Mouse (Mus musculus): ENCODE results near the gene Clec9a. TPM values are rescaled to one million over a fixed set of nuclear protein-coding genes. Genes with fewer than 3 reads are reported as not detected.

The Clec9a gene
- polyA plus RNA-seq, 1 experiment from 2014 or later, result 0.36 TPM

DNA sequence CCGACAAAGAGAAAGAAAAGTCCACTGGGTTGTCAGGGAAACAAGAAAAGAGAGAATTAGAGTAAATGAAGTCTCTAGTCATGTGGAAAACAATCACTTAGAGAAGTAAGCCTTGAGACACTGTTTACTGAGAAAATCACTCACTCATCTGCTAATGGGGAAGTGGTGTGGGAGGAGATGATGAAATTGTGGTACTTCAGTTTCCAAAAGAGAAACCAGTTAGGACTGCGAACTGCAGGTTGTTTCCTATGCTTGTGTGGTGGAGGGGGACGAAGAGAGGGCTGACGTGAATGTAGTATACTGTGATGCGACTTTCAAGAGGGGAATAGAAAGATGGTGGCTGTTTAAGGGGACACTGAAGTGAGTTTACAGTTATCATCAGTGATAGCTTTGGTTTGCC is 25.6 kb downstream of the Clec9a start:
- no peak for ATAC-seq (replicated peaks; ENCODE audit: insufficient number of reproducible peaks, low FRiP score, low TSS enrichment)
- no peak overlapping the region for H3K4me2 ChIP-seq

DNA sequence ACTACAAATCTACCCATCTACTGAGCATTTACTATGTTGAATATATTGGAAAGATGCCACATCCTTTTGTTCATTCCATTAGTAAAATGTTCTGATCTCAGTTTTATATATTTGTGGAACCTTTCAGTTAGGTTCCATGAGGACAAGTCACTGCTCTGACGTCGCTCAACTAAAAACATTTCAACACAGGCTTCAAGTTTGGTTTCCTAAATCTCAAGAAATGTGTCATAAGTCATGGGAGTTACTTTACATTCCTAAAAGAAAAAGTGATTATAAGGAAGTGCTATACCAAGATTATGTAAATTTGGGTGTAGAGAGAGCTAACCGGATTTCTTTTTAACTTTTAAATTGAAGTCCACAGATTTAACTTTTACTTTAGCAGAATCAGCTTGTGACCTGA is 27.4 kb downstream of the Clec9a start:
- no peaks in the 10 kb centered on the region for H3K4me1 ChIP-seq (ENCODE audit: control insufficient read depth, insufficient read depth, low read length)
- no peaks in the 10 kb centered on the region for H3K36me3 ChIP-seq (ENCODE audit: control insufficient read depth, insufficient read depth, low read length)
- H3K27me3 ChIP-seq (ENCODE audit: control insufficient read depth, insufficient read depth, low read length), result no peaks in the 10 kb centered on the region
- H3K9me3 ChIP-seq (replicated peaks; ENCODE audit: control insufficient read depth, low read length), result no peaks in the 10 kb centered on the region
- WGBS (ENCODE audit: insufficient replicate concordance), result 83% methylated on average over 3 of the region's 3 CpGs
- no peak for ATAC-seq (replicated peaks; ENCODE audit: insufficient number of reproducible peaks, low FRiP score, low TSS enrichment)
- H3K4me2 ChIP-seq, result no peak overlapping the region
- H3K4me3 ChIP-seq (ENCODE audit: low read depth, low read length), result no peak overlapping the region
- no peak overlapping the region for H3K27ac ChIP-seq (ENCODE audit: low read depth, low read length)
- no peak overlapping the region for H3K9ac ChIP-seq (ENCODE audit: low read depth, low read length)

More for the DNA sequence above, 25.6 kb downstream of the Clec9a start:
- Histone ChIP-seq H3K27me3 (ENCODE audit: control insufficient read depth, insufficient read depth, low read length) (no peaks in the 10 kb centered on the region), H3K4me3 (ENCODE audit: low read depth, low read length) (no peak overlapping the region), H3K36me3 (ENCODE audit: control insufficient read depth, insufficient read depth, low read length) (no peaks in the 10 kb centered on the region), H3K4me1 (ENCODE audit: control insufficient read depth, insufficient read depth, low read length) (no peaks in the 10 kb centered on the region), H3K9ac (ENCODE audit: low read depth, low read length) (no peak overlapping the region), H3K9me3 (replicated peaks; ENCODE audit: control insufficient read depth, low read length) (no peaks in the 10 kb centered on the region), H3K27ac (ENCODE audit: low read depth, low read length) (no peak overlapping the region)
- 78% methylated on average over 5 of the region's 5 CpGs for WGBS (ENCODE audit: insufficient replicate concordance)

DNA sequence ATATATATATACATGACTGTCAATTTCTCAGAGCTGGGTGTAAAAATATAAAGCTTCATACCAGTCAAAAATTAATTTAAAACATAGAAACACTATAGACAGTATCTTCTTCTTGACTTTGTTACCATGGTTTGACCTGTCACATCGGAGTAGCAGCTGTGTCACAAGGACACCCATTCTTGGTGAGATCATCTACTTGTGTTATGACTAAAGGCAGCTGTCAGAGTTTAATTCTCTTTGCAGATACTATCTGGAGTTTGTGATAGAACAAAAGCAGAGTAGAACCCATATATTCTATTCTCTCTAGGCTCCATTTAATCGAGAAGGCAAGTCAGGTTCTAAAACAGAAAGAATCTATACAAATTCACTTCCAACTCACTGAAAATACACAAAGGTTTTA is 29.4 kb downstream of the Clec9a start:
- Histone ChIP-seq H3K4me1 (ENCODE audit: control insufficient read depth, insufficient read depth, low read length) (no peaks in the 10 kb centered on the region), H3K9ac (ENCODE audit: low read depth, low read length) (no peak overlapping the region), H3K36me3 (ENCODE audit: control insufficient read depth, insufficient read depth, low read length) (no peaks in the 10 kb centered on the region), H3K9me3 (replicated peaks; ENCODE audit: control insufficient read depth, low read length) (no peaks in the 10 kb centered on the region), H3K27me3 (ENCODE audit: control insufficient read depth, insufficient read depth, low read length) (no peaks in the 10 kb centered on the region), H3K4me2 (no peak overlapping the region), H3K4me3 (ENCODE audit: low read depth, low read length) (no peak overlapping the region), H3K27ac (ENCODE audit: low read depth, low read length) (no peak overlapping the region)
- no peak for ATAC-seq (replicated peaks; ENCODE audit: insufficient number of reproducible peaks, low FRiP score, low TSS enrichment)
- 82% methylated on average over 2 of the region's 2 CpGs for WGBS (ENCODE audit: insufficient replicate concordance)

DNA sequence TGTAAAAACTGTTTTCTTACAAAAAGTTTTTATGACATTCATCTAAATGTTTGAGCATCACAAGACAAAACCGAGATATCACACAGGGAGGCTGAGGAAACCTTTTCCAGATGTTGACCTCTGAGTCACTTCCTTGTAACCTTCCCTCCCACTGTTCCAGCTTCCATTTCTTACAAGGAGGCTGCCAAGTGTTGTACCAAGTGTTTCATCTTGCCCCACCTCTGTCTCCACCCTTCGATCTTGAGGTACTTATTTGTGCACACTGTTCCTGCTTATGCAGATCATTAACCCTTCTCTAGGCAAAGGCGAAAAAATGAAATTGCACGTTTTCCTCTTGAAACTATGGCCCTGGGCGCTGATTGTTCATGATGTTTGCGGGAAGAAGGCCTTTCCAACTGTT is 41.1 kb downstream of the Clec9a start:
- H3K9ac ChIP-seq (ENCODE audit: low read depth, low read length), result no peak overlapping the region
- no peak overlapping the region for H3K4me2 ChIP-seq
- WGBS (ENCODE audit: insufficient replicate concordance), result 73% methylated on average over 6 of the region's 6 CpGs
- ATAC-seq (replicated peaks; ENCODE audit: insufficient number of reproducible peaks, low FRiP score, low TSS enrichment), result no peak
- no peaks in the 10 kb centered on the region for H3K27me3 ChIP-seq (ENCODE audit: control insufficient read depth, insufficient read depth, low read length)
- no peaks in the 10 kb centered on the region for H3K9me3 ChIP-seq (replicated peaks; ENCODE audit: control insufficient read depth, low read length)
- no peak overlapping the region for H3K4me3 ChIP-seq (ENCODE audit: low read depth, low read length)
- H3K27ac ChIP-seq (ENCODE audit: low read depth, low read length), result no peak overlapping the region
- H3K36me3 ChIP-seq (ENCODE audit: control insufficient read depth, insufficient read depth, low read length), result no peaks in the 10 kb centered on the region
- H3K4me1 ChIP-seq (ENCODE audit: control insufficient read depth, insufficient read depth, low read length), result no peaks in the 10 kb centered on the region

DNA sequence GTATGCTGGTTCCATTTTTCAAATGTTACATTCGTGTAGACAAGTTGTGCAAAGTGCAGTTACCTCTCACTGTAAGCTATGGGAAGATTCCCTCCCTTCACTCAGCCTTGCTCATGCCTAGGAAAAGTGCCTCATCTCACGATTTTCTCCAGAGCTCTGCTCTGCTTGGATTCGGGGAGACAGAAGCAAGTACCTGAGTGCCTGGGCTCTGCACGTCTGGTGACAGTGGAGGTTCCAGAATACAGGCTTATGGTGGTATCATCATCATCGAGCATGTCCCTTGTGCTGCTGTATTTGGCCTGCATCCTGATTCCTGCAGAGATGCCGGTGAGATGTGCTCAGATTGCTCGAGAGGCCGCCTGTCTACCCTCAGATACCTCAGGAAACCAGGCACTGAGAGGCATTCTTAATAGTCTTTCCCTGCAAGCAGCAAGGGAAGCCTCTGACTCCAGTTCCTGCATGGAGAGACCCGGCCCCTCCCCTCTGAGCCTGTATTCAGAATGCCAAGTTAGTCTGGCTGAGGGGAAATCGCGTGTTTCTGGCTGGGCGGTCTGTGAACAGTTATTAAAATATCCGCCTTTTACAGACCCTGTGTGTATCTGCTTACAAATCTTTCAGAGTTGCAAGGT is 42.9 kb downstream of the Clec9a start, which contains the start of gene Clec1a:
TSS of gene Clec1a (minus strand) at position 590 of the 629 bp plus-strand sequence.
- Histone ChIP-seq H3K4me3 (ENCODE audit: low read depth, low read length) (no peak within 1 kb of the TSS), H3K4me2 (peak within 1 kb of the TSS; percentile 11; the same call in 1 of the 2 replicates), H3K27me3 (ENCODE audit: control insufficient read depth, insufficient read depth, low read length) (no peaks in the 10 kb centered on the region), H3K27ac (ENCODE audit: low read depth, low read length) (no peak within 1 kb of the TSS), H3K4me1 (ENCODE audit: control insufficient read depth, insufficient read depth, low read length) (no peaks in the 10 kb centered on the region), H3K9ac (ENCODE audit: low read depth, low read length) (no peak within 1 kb of the TSS), H3K9me3 (replicated peaks; ENCODE audit: control insufficient read depth, low read length) (no peaks in the 10 kb centered on the region), H3K36me3 (ENCODE audit: control insufficient read depth, insufficient read depth, low read length) (no peaks in the 10 kb centered on the region)
- no peak for ATAC-seq (replicated peaks; ENCODE audit: insufficient number of reproducible peaks, low FRiP score, low TSS enrichment)
- WGBS (ENCODE audit: insufficient replicate concordance), result 51% methylated on average over 13 of the region's 13 CpGs

DNA sequence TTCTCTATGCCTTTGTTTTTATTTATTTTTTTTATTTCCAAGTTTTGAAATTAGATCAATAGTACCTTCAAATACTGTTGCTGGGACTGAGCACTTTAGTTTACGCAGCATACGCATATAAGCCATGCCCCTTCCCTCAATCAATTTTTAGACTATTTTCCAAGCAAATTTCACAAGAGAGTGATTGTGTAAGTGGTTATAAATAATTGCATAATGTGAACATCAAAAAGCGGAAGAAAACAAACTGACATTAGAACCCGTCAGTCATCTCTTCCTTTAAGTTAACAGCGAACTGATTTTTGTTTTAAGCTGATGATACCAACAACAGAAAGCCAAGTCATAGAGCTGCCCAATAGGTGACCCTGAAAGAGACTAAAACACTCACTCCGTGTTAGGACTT is 62.7 kb downstream of the Clec9a start:
- no peak overlapping the region for H3K27ac ChIP-seq (ENCODE audit: low read depth, low read length)
- H3K9me3 ChIP-seq (replicated peaks; ENCODE audit: control insufficient read depth, low read length), result no peaks in the 10 kb centered on the region
- H3K4me1 ChIP-seq (ENCODE audit: control insufficient read depth, insufficient read depth, low read length), result no peaks in the 10 kb centered on the region
- no peak overlapping the region for H3K9ac ChIP-seq (ENCODE audit: low read depth, low read length)
- no peak overlapping the region for H3K4me2 ChIP-seq
- H3K36me3 ChIP-seq (ENCODE audit: control insufficient read depth, insufficient read depth, low read length), result no peaks in the 10 kb centered on the region
- WGBS (ENCODE audit: insufficient replicate concordance), result 84% methylated on average over 6 of the region's 6 CpGs
- H3K4me3 ChIP-seq (ENCODE audit: low read depth, low read length), result no peak overlapping the region
- ATAC-seq (replicated peaks; ENCODE audit: insufficient number of reproducible peaks, low FRiP score, low TSS enrichment), result no peak
- no peaks in the 10 kb centered on the region for H3K27me3 ChIP-seq (ENCODE audit: control insufficient read depth, insufficient read depth, low read length)

DNA sequence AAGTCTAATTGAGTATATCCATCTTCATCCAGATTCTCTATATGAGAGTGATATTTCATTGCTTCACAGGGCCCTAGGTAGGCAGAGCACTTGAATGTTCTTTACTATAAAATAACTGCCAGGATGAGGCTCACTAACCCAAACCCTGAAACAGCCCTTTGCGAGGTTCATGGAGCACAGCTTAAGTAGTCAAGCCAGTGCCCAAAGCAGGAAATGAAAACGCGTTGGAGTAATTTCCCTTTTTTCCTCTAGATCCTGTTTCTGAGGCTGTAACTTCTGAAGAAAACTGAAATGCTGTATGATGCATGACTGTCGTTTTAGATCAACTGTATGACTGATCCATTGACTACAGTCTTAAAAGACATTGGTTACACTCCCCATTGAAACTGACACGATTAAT is 64.0 kb downstream of the Clec9a start:
- Histone ChIP-seq H3K4me1 (ENCODE audit: control insufficient read depth, insufficient read depth, low read length) (no peaks in the 10 kb centered on the region), H3K27ac (ENCODE audit: low read depth, low read length) (no peak overlapping the region), H3K9me3 (replicated peaks; ENCODE audit: control insufficient read depth, low read length) (no peaks in the 10 kb centered on the region), H3K9ac (ENCODE audit: low read depth, low read length) (no peak overlapping the region), H3K36me3 (ENCODE audit: control insufficient read depth, insufficient read depth, low read length) (no peaks in the 10 kb centered on the region), H3K4me3 (ENCODE audit: low read depth, low read length) (no peak overlapping the region), H3K27me3 (ENCODE audit: control insufficient read depth, insufficient read depth, low read length) (no peaks in the 10 kb centered on the region), H3K4me2 (no peak overlapping the region)
- no peak for ATAC-seq (replicated peaks; ENCODE audit: insufficient number of reproducible peaks, low FRiP score, low TSS enrichment)
- 74% methylated on average over 5 of the region's 5 CpGs for WGBS (ENCODE audit: insufficient replicate concordance)

Other genes with a start within 250 kb of the Clec9a start
- 0.18 TPM in 1 of 2 replicates, not detected in the other for gene Clec2d, start 228.2 kb upstream of the Clec9a start, polyA plus RNA-seq (2014; fragmentation: Nextera tagmentation; extraction: Ambion mirVana)
- not detected in 2 replicates for gene Cd69, start 133.4 kb upstream of the Clec9a start, polyA plus RNA-seq (2014; fragmentation: Nextera tagmentation; extraction: Ambion mirVana)
- not detected in 2 replicates for gene 4922502D21Rik, start 77.1 kb upstream of the Clec9a start, polyA plus RNA-seq (2014; fragmentation: Nextera tagmentation; extraction: Ambion mirVana)
- 0.31 and 0.42 TPM in 2 replicates for gene Clec12a, start 66.2 kb upstream of the Clec9a start, polyA plus RNA-seq (2014; fragmentation: Nextera tagmentation; extraction: Ambion mirVana)
- gene Clec12b, start 23.0 kb upstream of the Clec9a start, polyA plus RNA-seq (2014; fragmentation: Nextera tagmentation; extraction: Ambion mirVana), result 0.42 and 0.84 TPM in 2 replicates
- gene Clec1b, start 11.6 kb upstream of the Clec9a start, polyA plus RNA-seq (2014; fragmentation: Nextera tagmentation; extraction: Ambion mirVana), result 7.4 and 8.8 TPM in 2 replicates
- 0.18 and 0.86 TPM in 2 replicates for gene Clec1a, start 43.1 kb downstream of the Clec9a start, polyA plus RNA-seq (2014; fragmentation: Nextera tagmentation; extraction: Ambion mirVana)
- gene Olr1, start 98.3 kb downstream of the Clec9a start, polyA plus RNA-seq (2014; fragmentation: Nextera tagmentation; extraction: Ambion mirVana), result 0.26 and 0.35 TPM in 2 replicates
- gene Tmem52b, start 103.7 kb downstream of the Clec9a start, polyA plus RNA-seq (2014; fragmentation: Nextera tagmentation; extraction: Ambion mirVana), result not detected in 2 replicates
- 12.5 and 15.4 TPM in 2 replicates for gene Gabarapl1, start 124.3 kb downstream of the Clec9a start, polyA plus RNA-seq (2014; fragmentation: Nextera tagmentation; extraction: Ambion mirVana)
- gene Klre1, start 169.0 kb downstream of the Clec9a start, polyA plus RNA-seq (2014; fragmentation: Nextera tagmentation; extraction: Ambion mirVana), result not detected in 2 replicates
- not detected in 2 replicates for gene Klrd1, start 182.9 kb downstream of the Clec9a start, polyA plus RNA-seq (2014; fragmentation: Nextera tagmentation; extraction: Ambion mirVana)
- gene Klrk1, start 215.0 kb downstream of the Clec9a start, polyA plus RNA-seq (2014; fragmentation: Nextera tagmentation; extraction: Ambion mirVana), result not detected in 2 replicates
- not detected in 2 replicates for gene Klrc3, start 234.5 kb downstream of the Clec9a start, polyA plus RNA-seq (2014; fragmentation: Nextera tagmentation; extraction: Ambion mirVana)